Mouse (Mus musculus) common myeloid progenitor, adult 5-6 weeks (primary cell): ENCODE measurements at regions not wholly inside any gene's neighbourhood (a gene's known extent, or its start where the extent isn't known, plus 50 kb on each side); places are given as distances from the start of the nearest gene placed in this dataset.

ENCODE experiments used
- ATAC-seq: replicated peaks from 2 replicates; pipeline ENCODE4 v1.8.0; 2016; ENCODE audit warnings: low read depth, mild to moderate bottlenecking, moderate TSS enrichment, inconsistent platforms; ENCODE audit not compliant: poor library complexity, severe bottlenecking

GRCm38 (mm10) chr1:169069647-169070046, 461.6 kb downstream of the Nuf2 start:
- no peak for ATAC-seq

- no peak for ATAC-seq
These were observed 464.5 kb downstream of the Nuf2 start for GRCm38 (mm10) chr1:169066795-169067194.

DNA sequence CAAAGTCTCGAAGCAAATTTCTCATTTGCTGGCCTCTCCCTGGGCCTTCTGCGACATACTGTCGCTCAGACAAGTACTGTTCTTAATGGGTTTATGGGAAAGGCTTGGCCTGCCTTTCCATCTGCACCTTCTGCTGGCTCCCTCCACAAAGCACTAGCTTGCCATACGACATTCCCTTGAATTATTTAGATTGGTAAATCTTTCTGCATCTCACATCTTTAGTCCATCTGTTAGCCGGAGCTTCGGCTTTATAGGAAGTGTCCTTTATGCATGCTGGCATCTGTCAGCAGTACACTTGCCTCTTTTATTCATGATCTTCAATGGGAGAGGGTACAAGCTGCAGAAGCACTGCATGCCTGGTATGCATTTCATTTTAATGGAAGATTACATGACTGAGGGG, 470.6 kb downstream of the Nuf2 start:
- ATAC-seq, result no peak

- ATAC-seq, result no peak
These were observed 471.1 kb downstream of the Nuf2 start for GRCm38 (mm10) chr1:169060145-169060544.

GRCm38 (mm10) chr1:169051863-169052257, 479.4 kb downstream of the Nuf2 start:
- no peak for ATAC-seq

DNA sequence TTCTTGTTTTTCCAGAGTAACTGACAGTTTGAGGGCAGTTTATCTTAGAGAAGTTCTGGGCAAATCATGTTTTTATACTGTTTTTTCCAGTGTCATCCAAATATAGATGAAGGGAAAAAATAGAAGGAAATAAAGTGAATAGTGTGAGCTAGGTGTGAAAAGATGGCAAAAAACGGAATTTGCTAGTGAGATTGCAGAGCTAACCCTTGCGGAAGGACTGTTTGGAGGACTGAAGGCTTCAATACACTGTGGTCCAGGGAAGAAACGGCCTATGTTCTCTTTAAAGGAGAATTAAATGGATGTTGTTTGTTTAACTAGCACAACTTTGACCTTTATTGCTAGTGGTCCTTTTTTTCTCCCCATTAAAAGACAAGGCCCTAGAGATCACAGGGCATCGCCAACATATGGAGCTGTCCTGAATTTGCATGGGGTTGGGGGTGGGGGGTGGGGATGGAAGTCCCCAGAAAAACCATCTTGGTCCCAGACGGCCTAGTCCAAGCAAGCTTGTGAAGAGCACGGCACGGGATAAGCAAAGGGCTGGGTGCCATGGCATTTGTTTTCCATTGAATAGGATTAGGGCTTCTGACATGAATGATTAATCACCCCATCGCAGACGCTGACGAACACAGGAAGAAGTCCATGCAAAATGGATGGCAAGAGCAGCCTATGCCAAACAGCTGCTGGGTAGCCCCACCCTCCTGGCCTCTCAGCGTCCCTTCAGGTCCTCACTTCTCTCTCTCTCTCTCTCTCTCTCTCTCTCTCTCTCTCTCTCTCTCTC, 480.0 kb downstream of the Nuf2 start:
- no peak for ATAC-seq

DNA sequence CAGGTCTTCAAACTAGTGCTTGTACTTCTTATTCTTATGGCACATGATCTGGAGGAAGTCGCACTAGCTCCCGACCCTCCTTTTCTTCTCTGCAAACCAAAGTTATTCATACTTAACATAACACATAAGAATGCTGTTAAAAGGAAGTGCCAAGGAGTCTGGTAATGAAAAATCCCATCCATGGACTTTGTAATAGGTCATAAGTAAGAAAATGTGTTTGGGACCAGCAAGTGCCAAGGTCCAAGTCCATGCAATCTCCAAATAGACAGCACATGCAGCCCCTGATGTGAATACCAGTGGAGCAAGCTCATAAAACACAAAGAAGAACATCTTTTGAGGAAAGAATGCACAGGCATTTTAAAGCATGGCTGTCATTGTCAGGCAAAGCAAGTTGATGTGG, 481.4 kb downstream of the Nuf2 start:
- ATAC-seq, result no peak

GRCm38 (mm10) chr1:169046791-169047525, 484.3 kb downstream of the Nuf2 start:
- ATAC-seq, result no peak

DNA sequence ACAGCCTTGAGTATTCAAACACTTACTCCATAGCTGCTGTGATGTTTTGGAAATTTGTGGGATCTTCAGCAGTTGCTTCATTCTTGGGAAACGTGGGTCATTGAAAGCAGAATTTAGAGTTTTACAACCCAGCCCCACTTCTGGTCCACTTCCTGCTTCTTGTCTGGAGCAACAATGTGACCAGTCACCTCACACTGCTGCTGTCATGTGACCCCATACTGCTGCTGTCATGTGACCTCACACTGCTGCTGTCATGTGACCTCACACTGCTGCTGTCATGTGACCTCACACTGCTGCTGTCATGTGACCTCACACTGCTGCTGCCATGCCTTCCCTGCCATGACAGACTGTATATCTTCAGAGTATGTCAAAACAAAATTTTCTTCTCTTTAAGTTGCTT, 497.7 kb downstream of the Nuf2 start:
- ATAC-seq, result no peak

DNA sequence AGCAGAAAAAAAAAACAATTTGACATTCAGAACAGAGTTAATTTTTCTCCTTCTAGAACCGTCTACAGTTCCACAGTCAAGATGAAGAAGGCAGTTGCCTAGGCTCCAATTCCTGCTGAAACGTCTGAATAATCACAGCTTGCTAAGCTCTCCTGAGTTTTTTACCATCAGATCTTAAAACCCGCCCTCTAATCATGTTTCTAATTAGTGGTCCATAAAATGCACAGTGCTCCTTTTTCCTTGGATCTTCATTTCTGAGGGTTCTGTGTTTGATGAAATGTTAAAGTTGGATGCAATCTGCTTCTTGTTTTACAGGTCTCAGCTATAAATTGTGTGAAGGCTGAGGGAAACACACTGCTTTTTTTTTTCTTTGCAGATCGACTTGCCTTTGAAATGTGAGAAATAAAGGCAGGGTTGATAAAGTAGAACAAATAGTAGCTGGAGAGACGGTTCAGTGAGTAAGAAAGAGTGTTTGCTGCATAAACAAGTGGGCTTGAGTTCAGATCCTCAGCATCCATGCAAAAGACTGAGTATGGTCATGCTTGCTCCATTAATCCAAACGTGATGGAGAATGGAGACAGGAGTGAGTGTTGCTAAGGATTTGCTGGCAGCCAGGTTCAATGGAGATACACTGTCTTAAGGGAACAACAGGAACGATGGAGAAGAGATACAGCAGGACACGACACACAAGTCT, 499.3 kb downstream of the Nuf2 start:
- no peak for ATAC-seq

- ATAC-seq, result no peak
These were observed 503.6 kb downstream of the Nuf2 start for GRCm38 (mm10) chr1:169027706-169028105.

DNA sequence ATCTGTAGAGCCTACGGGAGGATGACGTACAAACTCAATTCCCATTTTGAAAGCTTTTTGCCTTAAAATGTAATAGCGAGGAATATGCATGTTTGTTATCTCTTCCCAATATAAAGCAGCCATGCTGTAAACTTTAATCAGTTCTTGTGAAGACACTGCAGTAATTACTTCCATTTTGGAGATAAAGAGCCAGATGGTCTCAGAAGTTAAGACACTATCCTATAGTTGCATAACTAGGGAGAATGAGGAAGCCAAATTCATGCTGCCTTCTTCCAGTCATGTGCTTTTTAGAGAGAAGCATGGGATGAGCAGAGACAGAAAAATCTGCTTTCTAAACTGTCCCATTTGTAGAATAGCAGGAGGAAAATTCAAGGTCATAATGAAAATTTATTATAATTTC, 504.0 kb downstream of the Nuf2 start:
- no peak for ATAC-seq

DNA sequence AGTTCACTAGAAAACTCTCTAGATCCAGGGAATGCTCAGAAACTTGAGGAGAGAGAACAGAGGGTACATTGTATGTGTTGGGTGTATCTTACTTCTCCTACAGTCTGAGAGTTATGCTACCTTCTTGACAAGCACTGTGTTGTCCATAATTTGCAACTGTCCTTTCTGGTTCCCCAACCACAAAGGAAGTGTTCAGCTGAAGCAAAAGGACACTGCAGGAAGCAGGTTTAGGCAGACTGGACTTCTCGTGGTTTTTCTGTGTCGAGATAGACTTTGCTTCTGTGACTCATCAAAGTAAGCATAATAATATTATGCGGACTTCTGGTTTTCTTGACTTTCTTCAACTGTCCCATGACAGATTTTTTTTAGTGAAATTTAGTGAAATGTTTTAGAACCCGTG, 506.7 kb downstream of the Nuf2 start:
- no peak for ATAC-seq

GRCm38 (mm10) chr1:168991506-168992244, 539.6 kb downstream of the Nuf2 start:
- ATAC-seq, result no peak

GRCm38 (mm10) chr1:168975037-168975698, 543.1 kb upstream of the Pbx1 start:
- no peak for ATAC-seq

DNA sequence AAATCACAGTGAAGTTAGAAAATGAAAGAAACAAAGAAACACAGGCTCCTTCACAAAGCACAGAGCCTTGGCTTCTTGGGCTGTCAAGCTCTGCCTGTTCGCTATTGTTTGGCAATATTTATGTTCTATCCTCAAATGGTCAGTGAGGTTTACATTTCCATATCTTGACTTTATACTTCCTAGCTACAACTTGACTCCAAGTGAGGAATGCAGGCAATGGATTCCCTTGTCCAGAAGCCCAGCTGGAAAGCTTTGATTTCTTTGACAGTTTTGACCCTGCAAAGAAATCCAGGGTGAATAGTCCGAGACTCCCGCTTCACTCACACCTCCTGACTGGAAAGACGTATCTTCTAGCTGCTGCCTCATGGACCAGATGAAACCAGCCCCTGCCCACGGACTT, 537.3 kb upstream of the Pbx1 start:
- ATAC-seq, result no peak

DNA sequence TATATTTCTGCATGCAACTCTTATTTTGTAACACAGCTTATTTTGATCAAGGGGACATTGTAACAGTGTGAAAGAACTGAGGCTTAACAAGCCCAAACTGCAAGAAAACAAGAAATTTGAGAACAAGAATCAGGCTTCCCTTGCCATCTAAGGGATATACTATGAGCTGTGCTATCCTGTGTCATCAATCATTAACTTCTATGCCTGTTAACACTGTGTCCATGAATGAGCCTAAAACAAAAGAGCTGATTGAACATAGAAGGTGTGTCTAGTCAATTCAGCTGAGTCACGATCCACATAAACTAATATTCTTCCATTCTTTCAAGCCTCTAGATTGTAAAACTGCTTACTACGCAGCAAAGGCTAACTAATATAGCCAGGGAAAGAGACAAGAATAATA, 535.3 kb upstream of the Pbx1 start:
- no peak for ATAC-seq

- no peak for ATAC-seq
These were observed 532.4 kb upstream of the Pbx1 start for GRCm38 (mm10) chr1:168964467-168964904.

- no peak for ATAC-seq
These were observed 518.9 kb upstream of the Pbx1 start for GRCm38 (mm10) chr1:168950947-168951346.
